ENCODE assay signal across 22 mouse cellular contexts in the genomic region with DNA sequence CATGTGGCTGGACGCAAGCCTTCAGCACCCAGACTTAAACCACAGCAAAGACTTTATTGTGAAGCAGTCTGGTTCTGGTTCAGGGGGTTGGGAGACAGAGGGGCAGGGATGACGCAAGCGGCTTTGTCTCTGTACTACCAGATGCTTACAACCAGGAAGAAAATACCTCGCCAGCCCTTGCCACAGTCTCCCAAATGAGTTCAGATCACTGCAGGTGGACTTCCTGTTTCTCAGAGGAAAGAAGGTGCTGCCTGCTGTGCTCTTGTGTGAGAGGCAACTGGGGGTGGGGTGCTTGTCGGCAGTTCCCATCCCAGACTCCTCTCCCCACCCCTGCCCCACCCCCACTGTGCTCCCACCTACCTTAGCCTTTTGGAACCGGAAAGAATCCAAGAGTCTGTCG. TPM values are rescaled to one million over a fixed set of nuclear protein-coding genes. Genes with fewer than 3 reads are reported as not detected.
DNase-seq lines count a peak whose midpoint lies in the region; ATAC-seq and TF ChIP-seq lines count a peak whose summit lies in the region.
"Had no signal": no experiment of that assay in that cellular context is flagged by ENCODE, and none has a peak within 500 bp of the region (broad histone marks: within the 10 kb centered on the region; RNA-seq: fewer than 3 reads in every experiment).

No protein-coding gene starts in this region.

- dilution Hi-C loops in CH12.LX (cut with MboI; ENCODE audit: extremely low pct_ligation_motif_present, extremely low pct_unique_long_range_greater_than_20kb, low sequenced_read_pairs), result no loop called here

- H3K9me3 ChIP-seq in hindbrain, embryonic 10.5 days, result no peaks in the 10 kb centered on the region
- no peaks in the 10 kb centered on the region for H3K9me3 ChIP-seq in hindbrain, postnatal 0 days (ENCODE audit: low read length)
- H3K9me3 ChIP-seq in CH12.LX (replicated peaks; ENCODE audit: low read length), result peaks cover 2% of the 10 kb centered on the region
- H3K9me3 ChIP-seq: forebrain, embryonic 15.5 days; heart, embryonic 13.5 days; limb, embryonic 12.5 days; midbrain, embryonic 15.5 days; neural tube, embryonic 12.5 days had no signal

- no peak for TF ChIP-seq CTCF in hindbrain, postnatal 0 days (IDR thresholded peaks at IDR 0.05; ENCODE audit: low read depth)
- TF ChIP-seq CTCF in CH12.LX (conservative IDR thresholded peaks at IDR 0.05 in 1 of 2, IDR thresholded peaks at IDR 0.05 in 1 of 2; ENCODE audit: low read depth in 2 of 2, low read length in 2 of 2), result no peak

- no peak for ATAC-seq in hindbrain, postnatal 0 days
- ATAC-seq in common myeloid progenitor, adult 5-6 weeks (replicated peaks; ENCODE audit: low read depth, poor library complexity, severe bottlenecking), result 0 out of 2 replicates have a peak, but pooled peaks have one; percentile 37
- ATAC-seq: forebrain, embryonic 15.5 days; intestine, postnatal 0 days; midbrain, embryonic 15.5 days had no signal

- in situ Hi-C loops in CH12.LX (cut with MboI; ENCODE audit: low pct_ligation_motif_present, low pct_unique_long_range_greater_than_20kb, low sequenced_read_pairs), result no loop called here

- no peaks in the 10 kb centered on the region for H3K36me3 ChIP-seq in hindbrain, embryonic 10.5 days
- no peaks in the 10 kb centered on the region for H3K36me3 ChIP-seq in hindbrain, postnatal 0 days (ENCODE audit: insufficient read depth, low read length)
- no peaks in the 10 kb centered on the region for H3K36me3 ChIP-seq in CH12.LX (replicated peaks in 1 of 2; ENCODE audit: control insufficient read depth in 1 of 2, insufficient read depth in 1 of 2, low read length in 1 of 2)
- H3K36me3 ChIP-seq: forebrain, embryonic 15.5 days; heart, embryonic 13.5 days; limb, embryonic 12.5 days; midbrain, embryonic 15.5 days; neural tube, embryonic 12.5 days had no signal

- H3K27me3 ChIP-seq in hindbrain, embryonic 10.5 days (ENCODE audit: insufficient read depth, poor library complexity, severe bottlenecking), result no peaks in the 10 kb centered on the region
- no peaks in the 10 kb centered on the region for H3K27me3 ChIP-seq in hindbrain, postnatal 0 days (ENCODE audit: insufficient read depth, low read length)
- H3K27me3 ChIP-seq in CH12.LX (replicated peaks), result no peaks in the 10 kb centered on the region
- H3K27me3 ChIP-seq: forebrain, embryonic 15.5 days; heart, embryonic 13.5 days; limb, embryonic 12.5 days; midbrain, embryonic 15.5 days; neural tube, embryonic 12.5 days had no signal

- TF ChIP-seq POLR2A in CH12.LX (IDR thresholded peaks at IDR 0.05; ENCODE audit: low read depth, low read length), result no peak

- WGBS in hindbrain, embryonic 10.5 days, result 31% methylated on average over 7 of the region's 7 CpGs
- 40% methylated on average over 7 of the region's 7 CpGs for WGBS in hindbrain, postnatal 0 days

- no peak for TF ChIP-seq EP300 in CH12.LX (IDR thresholded peaks at IDR 0.05; ENCODE audit: low read length)

- no peak for DNase-seq in hindbrain, embryonic 10.5 days (ENCODE audit: low spot score)
- DNase-seq in hindbrain, postnatal 0 days (ENCODE audit: low spot score), result no peak
- DNase-seq in CH12.LX (ENCODE audit: extremely low read depth), result no peak
- peak; percentile 48 for DNase-seq in thymus, postnatal 0 days (ENCODE audit: low spot score)
- no peak for DNase-seq in cerebellum, adult 11-12 months
- DNase-seq in adrenal gland, postnatal 10 days, result no peak
- DNase-seq in adrenal gland, postnatal 36 days, result no peak
- DNase-seq: cerebellum, adult 11 months; gastrocnemius, postnatal 25 days; kidney, postnatal 14 days; lung, postnatal 4 days; retina, postnatal 1 day had no signal

- H3K4me3 ChIP-seq in hindbrain, embryonic 10.5 days, result no peak overlapping the region
- H3K4me3 ChIP-seq in hindbrain, postnatal 0 days (ENCODE audit: low read length), result no peak overlapping the region
- H3K4me3 ChIP-seq in CH12.LX (replicated peaks in 1 of 3; ENCODE audit: low read depth in 2 of 3, low read length in 2 of 3, poor library complexity in 1 of 3), result no peak overlapping the region
- H3K4me3 ChIP-seq: forebrain, embryonic 15.5 days; heart, embryonic 13.5 days; limb, embryonic 12.5 days; midbrain, embryonic 15.5 days; neural tube, embryonic 12.5 days had no signal

- H3K27ac ChIP-seq in hindbrain, embryonic 10.5 days, result peak overlapping the region; percentile 18; the same call in 1 of the 2 replicates
- no peak overlapping the region for H3K27ac ChIP-seq in hindbrain, postnatal 0 days
- H3K27ac ChIP-seq in CH12.LX (ENCODE audit: insufficient read depth, low read depth), result no peak overlapping the region
- H3K27ac ChIP-seq: forebrain, embryonic 15.5 days; heart, embryonic 13.5 days; limb, embryonic 12.5 days; midbrain, embryonic 15.5 days; neural tube, embryonic 12.5 days had no signal

- no peak overlapping the region for H3K4me2 ChIP-seq in hindbrain, postnatal 0 days (ENCODE audit: low read depth, low read length)
- H3K4me2 ChIP-seq in CH12.LX (ENCODE audit: insufficient read depth, low read depth, poor library complexity, severe bottlenecking), result no peak overlapping the region
- H3K4me2 ChIP-seq: forebrain, embryonic 15.5 days; heart, embryonic 13.5 days; limb, embryonic 12.5 days; midbrain, embryonic 15.5 days; neural tube, embryonic 12.5 days had no signal

- H3K79me2 ChIP-seq in CH12.LX (replicated peaks; ENCODE audit: control insufficient read depth, extremely low read depth, insufficient read depth, poor library complexity, severe bottlenecking), result no peaks in the 10 kb centered on the region

- TF ChIP-seq RAD21 in CH12.LX (IDR thresholded peaks at IDR 0.05; ENCODE audit: low read depth, low read length), result no peak

- H3K9ac ChIP-seq in hindbrain, postnatal 0 days (replicated peaks; ENCODE audit: low read length), result no peak overlapping the region
- no peak overlapping the region for H3K9ac ChIP-seq in CH12.LX (ENCODE audit: insufficient read depth, low read depth)
- H3K9ac ChIP-seq: forebrain, embryonic 15.5 days; heart, embryonic 13.5 days; limb, embryonic 12.5 days; midbrain, embryonic 15.5 days; neural tube, embryonic 12.5 days had no signal

- H3K4me1 ChIP-seq in hindbrain, embryonic 10.5 days (replicated peaks), result peaks cover 34% of the 10 kb centered on the region
- H3K4me1 ChIP-seq in hindbrain, postnatal 0 days (ENCODE audit: insufficient read depth, low read length), result no peaks in the 10 kb centered on the region
- H3K4me1 ChIP-seq in CH12.LX (ENCODE audit: control insufficient read depth in 1 of 2, insufficient read depth in 2 of 2), result peaks cover 8 to 42% of the 10 kb centered on the region in 2 experiments; a peak in 3 of 4 replicates
- H3K4me1 ChIP-seq: forebrain, embryonic 15.5 days; midbrain, embryonic 15.5 days; neural tube, embryonic 12.5 days had no signal

TF ChIP-seq in CH12.LX, 34 proteins besides CTCF, POLR2A, EP300 and RAD21:
- TF ChIP-seq E2F4 (IDR thresholded peaks at IDR 0.05; ENCODE audit: insufficient replicate concordance, low read depth, low read length) (no peak), RCOR1 (conservative IDR thresholded peaks at IDR 0.05; ENCODE audit: low read depth, low read length) (no peak), HCFC1 (IDR thresholded peaks at IDR 0.05; ENCODE audit: low read depth, low read length) (no peak), NELFE (IDR thresholded peaks at IDR 0.05; ENCODE audit: low read depth, low read length) (no peak), ZKSCAN1 (IDR thresholded peaks at IDR 0.05; ENCODE audit: borderline replicate concordance, low read depth, low read length) (no peak), ELF1 (IDR thresholded peaks at IDR 0.05; ENCODE audit: low read depth, low read length) (peak; percentile 44; the same call in 1 of the 2 replicates), NRF1 (IDR thresholded peaks at IDR 0.05; ENCODE audit: low read depth, low read length) (no peak), MEF2A (IDR thresholded peaks at IDR 0.05; ENCODE audit: borderline replicate concordance, low read depth, low read length) (no peak)

RNA-seq across cellular contexts. Expression of gene Cryaa, which starts 56.9 kb away (rescaled TPM):
- polyA plus RNA-seq in hindbrain, embryonic 10.5 days (2016; fragmentation: Nextera tagmentation; extraction: Ambion mirVana), result not detected in 2 replicates
- total RNA-seq in hindbrain, postnatal 0 days (2014; rRNA removed), result 0.52 and 0.90 TPM in 2 replicates
- polyA plus RNA-seq in hindbrain, postnatal 0 days (2015; fragmentation: Nextera tagmentation; extraction: Ambion mirVana), result 1.2 TPM in 2 replicates
- total RNA-seq in CH12.LX (2012; rRNA removed) (0.17 and 0.51 TPM in 2 replicates), CH12.LX (2014; rRNA removed) (not detected in 2 replicates)
- not detected in 2 replicates for polyA plus RNA-seq in CH12.LX (2012; ENCODE audit: insufficient read length, low read depth)
- not detected in 2 replicates for total RNA-seq in common myeloid progenitor, adult 5-6 weeks (2017)
- polyA plus RNA-seq in thymus, postnatal 0 days (2015; fragmentation: Nextera tagmentation; extraction: Ambion mirVana), result 2.3 and 2.8 TPM in 2 replicates
- not detected for total RNA-seq in adrenal gland, postnatal 10 days (2021)
- not detected for total RNA-seq in adrenal gland, postnatal 36 days (2021)
- total RNA-seq: gastrocnemius, postnatal 25 days had no signal
- polyA plus RNA-seq: forebrain, embryonic 15.5 days; heart, embryonic 13.5 days; hindbrain, embryonic 11.5 days; liver, embryonic 16.5 days; neural tube, embryonic 12.5 days; urinary bladder, adult 2 months had no signal
